Mouse (Mus musculus) midbrain, embryonic 15.5 days (tissue): ENCODE data around the gene 5730522E02Rik. TPM values are rescaled to one million over a fixed set of nuclear protein-coding genes. Genes with fewer than 3 reads are reported as not detected.

Experiments used
- ATAC-seq: fragments of 200-750 bp; cut with Nextera tagmentation; replicated peaks from 2 replicates; pipeline ENCODE4 v1.8.0; 2017; ENCODE audit warnings: moderate TSS enrichment
- H3K27ac ChIP-seq: fragments of 300-500 bp; sonication (generic); 2 replicates; pipeline ENCODE4 v1.5.1; 2015; ENCODE audit warnings: mild to moderate bottlenecking, inconsistent platforms
- H3K27me3 ChIP-seq: fragments of 300-500 bp; sonication (generic); replicated peaks from 2 replicates; pipeline ENCODE4 v1.6.1; 2015; ENCODE audit warnings: inconsistent platforms
- H3K36me3 ChIP-seq: fragments of 300-500 bp; sonication (generic); replicated peaks from 2 replicates; pipeline ENCODE4 v1.6.1; 2015; ENCODE audit warnings: inconsistent platforms
- H3K4me1 ChIP-seq: fragments of 300-500 bp; sonication (generic); 2 replicates; pipeline ENCODE4 v1.6.1; 2015; ENCODE audit warnings: inconsistent platforms
- H3K4me2 ChIP-seq: fragments of 300-500 bp; sonication (generic); 2 replicates; pipeline ENCODE4 v1.6.1; 2015; ENCODE audit warnings: inconsistent platforms, mild to moderate bottlenecking, moderate library complexity
- H3K4me3 ChIP-seq: fragments of 300-500 bp; sonication (generic); 2 replicates; pipeline ENCODE4 v1.5.1; 2015; ENCODE audit warnings: mild to moderate bottlenecking, inconsistent platforms
- H3K9ac ChIP-seq: fragments of 300-500 bp; sonication (generic); 2 replicates; pipeline ENCODE4 v1.6.1; 2015; ENCODE audit warnings: mild to moderate bottlenecking, inconsistent platforms
- H3K9me3 ChIP-seq: fragments of 300-500 bp; sonication (generic); 2 replicates; pipeline ENCODE4 v1.6.1; 2016; ENCODE audit warnings: inconsistent platforms
- WGBS: fragments of 180-500 bp; shearing (Covaris S2); methylation state at CpG from one replicate; pipeline ENCODE4 v1.1.7; 2015; ENCODE audit warnings: mixed read lengths; 5-methylcytosine and 5-hydroxymethylcytosine counted together
- microRNA-seq: library from miRNA; unstranded; fragments of <30 nt; microRNA quantifications from one replicate; pipeline ENCODE4, GENCODE M21; 2016
- polyA plus RNA-seq: library from polyadenylated mRNA; unstranded; fragments of >200 nt; fragmentation: Nextera tagmentation; extraction: Ambion mirVana; gene quantifications from 2 replicates; pipeline ENCODE4 v1.2.1, GENCODE M21; 2015

5730522E02Rik gene
- polyA plus RNA-seq, 1 experiment from 2014 or later = 16.8 TPM

DNA sequence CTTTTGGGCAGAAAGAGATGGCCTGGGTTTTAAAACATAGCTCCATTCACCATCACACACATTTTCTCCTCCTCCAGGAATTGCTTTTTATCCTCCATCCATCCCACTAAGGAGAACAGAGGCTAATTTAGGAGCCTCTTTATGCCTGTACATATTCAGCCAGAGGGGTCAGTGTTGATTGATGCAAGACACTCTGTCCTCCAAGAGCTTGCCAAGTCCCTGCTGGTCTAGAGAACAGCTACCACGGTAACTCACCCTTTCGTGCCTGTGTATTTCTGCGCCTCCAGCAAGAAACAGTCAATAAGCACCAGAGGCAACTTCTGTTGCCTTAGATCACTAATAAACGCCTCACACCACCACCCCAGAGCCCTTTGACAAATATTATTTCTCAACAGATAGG lies 620.3 kb downstream of the 5730522E02Rik start:
- H3K27ac ChIP-seq = no peak overlapping the region
- H3K4me1 ChIP-seq = peaks cover 4% of the 10 kb centered on the region
- no peaks in the 10 kb centered on the region for H3K27me3 ChIP-seq
- H3K4me3 ChIP-seq = no peak overlapping the region
- no peak overlapping the region for H3K9ac ChIP-seq
- H3K9me3 ChIP-seq = no peaks in the 10 kb centered on the region
- H3K36me3 ChIP-seq = no peaks in the 10 kb centered on the region
- no peak for ATAC-seq
- H3K4me2 ChIP-seq = no peak overlapping the region
- 56% methylated on average over 4 of the region's 4 CpGs for WGBS

DNA sequence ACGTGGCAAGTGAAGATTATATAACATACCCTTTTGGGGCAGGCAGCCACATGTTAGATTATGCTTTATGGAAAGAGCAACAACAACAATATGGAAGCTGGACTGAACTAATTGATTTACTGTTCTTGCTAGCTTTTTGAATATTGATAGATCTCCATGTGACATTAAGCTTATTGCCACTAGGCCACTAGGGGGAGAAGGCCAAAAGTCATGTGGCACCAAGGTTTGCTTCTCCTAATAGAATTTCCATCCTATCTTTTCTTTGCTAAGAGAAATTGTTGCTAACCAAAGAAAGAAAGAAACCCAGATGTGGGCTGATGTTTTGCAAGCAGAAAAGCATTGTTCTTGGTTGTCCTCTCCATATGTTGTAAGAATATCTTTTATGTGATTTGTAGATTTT lies 621.1 kb downstream of the 5730522E02Rik start:
- Histone ChIP-seq H3K4me2 (no peak overlapping the region), H3K27ac (no peak overlapping the region), H3K27me3 (no peaks in the 10 kb centered on the region), H3K4me1 (peaks cover 4% of the 10 kb centered on the region), H3K9me3 (no peaks in the 10 kb centered on the region), H3K4me3 (no peak overlapping the region), H3K36me3 (no peaks in the 10 kb centered on the region), H3K9ac (no peak overlapping the region)
- no peak for ATAC-seq
- 63% methylated on average over 1 of the region's 1 CpGs for WGBS

DNA sequence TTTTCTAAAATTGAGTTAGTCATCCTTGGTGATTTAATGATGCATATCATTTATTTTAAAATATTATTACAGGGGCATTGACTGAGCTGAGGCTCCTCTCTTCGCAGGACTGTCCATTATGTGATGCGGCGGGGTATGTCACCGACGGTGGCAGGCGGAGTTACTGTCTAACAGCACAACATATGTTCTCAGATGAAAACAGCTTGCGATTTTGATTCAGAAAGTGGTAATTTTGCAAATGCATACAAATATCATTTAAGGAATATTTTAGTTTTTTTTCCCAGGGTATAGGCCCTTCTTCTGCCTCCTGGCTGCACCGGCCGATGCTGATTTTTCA lies 636.5 kb downstream of the 5730522E02Rik start:
- no peak overlapping the region for H3K27ac ChIP-seq
- no peak overlapping the region for H3K4me3 ChIP-seq
- no peaks in the 10 kb centered on the region for H3K27me3 ChIP-seq
- ATAC-seq = peak; percentile 74; the same call in 1 of the 2 replicates
- no peaks in the 10 kb centered on the region for H3K36me3 ChIP-seq
- H3K9ac ChIP-seq = no peak overlapping the region
- no peaks in the 10 kb centered on the region for H3K4me1 ChIP-seq
- H3K4me2 ChIP-seq = no peak overlapping the region
- WGBS = 78% methylated on average over 9 of the region's 9 CpGs
- H3K9me3 ChIP-seq = no peaks in the 10 kb centered on the region

DNA sequence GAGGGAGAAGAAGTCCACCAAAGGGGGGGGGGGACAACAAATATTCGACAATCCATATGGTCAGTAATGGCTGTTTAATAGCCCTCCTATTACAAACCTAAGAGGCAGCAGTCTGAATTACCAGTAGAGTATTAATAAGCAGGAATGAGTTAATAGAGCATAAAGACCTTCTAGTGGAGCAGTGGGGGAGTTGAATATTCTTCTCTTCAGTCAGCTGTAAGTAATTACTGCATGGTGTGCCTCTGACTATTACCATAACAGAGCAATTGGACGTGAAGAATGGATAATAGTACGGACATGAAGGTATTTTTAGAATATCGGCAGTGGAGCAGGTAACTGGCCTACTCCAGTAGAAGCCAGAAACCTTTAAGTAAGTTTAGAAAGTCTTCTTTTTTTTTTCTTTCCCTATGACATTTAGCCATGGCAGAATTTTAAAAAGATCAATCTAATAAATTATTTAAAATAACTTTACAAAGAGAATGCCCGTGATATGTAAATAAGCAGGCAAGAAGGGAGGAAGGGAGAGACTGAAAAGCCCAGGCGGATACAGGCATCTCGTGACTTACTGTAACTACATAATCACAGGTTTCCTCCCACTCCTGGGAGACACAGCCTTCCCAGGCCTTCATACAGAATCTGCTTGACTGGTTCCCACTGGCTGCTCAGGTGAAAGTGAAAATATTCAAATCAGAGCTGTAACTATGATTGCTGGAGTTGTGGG lies 637.0 kb downstream of the 5730522E02Rik start:
- Histone ChIP-seq H3K27ac (no peak overlapping the region), H3K9ac (no peak overlapping the region), H3K27me3 (no peaks in the 10 kb centered on the region), H3K4me1 (no peaks in the 10 kb centered on the region), H3K36me3 (no peaks in the 10 kb centered on the region), H3K4me3 (no peak overlapping the region), H3K9me3 (no peaks in the 10 kb centered on the region), H3K4me2 (no peak overlapping the region)
- WGBS = 54% methylated on average over 7 of the region's 7 CpGs
- ATAC-seq = peak; percentile 58; the same call in 1 of the 2 replicates

DNA sequence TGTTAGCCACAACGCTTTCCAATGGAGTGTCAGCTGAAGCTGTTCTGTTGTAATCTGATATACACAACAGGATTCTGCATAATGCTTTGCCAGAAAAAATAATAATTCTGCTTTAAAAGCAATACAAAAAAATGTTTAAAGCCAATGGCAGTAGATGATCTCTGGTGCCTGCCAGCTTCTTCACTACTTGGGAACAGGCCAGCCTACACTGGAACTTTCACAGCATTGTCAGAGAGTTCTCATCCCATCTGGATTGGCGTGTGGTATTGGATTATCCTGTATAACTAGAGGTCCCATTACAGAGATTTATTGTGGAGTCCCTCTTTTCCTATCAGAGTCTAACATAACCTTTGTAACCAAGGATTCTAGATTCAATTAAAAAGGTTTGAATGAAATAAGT lies 639.2 kb downstream of the 5730522E02Rik start:
- Histone ChIP-seq H3K27ac (no peak overlapping the region), H3K9me3 (no peaks in the 10 kb centered on the region), H3K4me1 (no peaks in the 10 kb centered on the region), H3K4me2 (no peak overlapping the region), H3K4me3 (no peak overlapping the region), H3K9ac (no peak overlapping the region), H3K36me3 (no peaks in the 10 kb centered on the region), H3K27me3 (no peaks in the 10 kb centered on the region)
- ATAC-seq = no peak
- WGBS = 79% methylated on average over 2 of the region's 2 CpGs

Small RNAs within 50 kb of the gene (microRNA-seq; reads per million reads assigned to microRNA genes)
- not detected for gene Mir6372

Other genes with a start within 250 kb of the 5730522E02Rik start
- gene Fancl, start 175.4 kb upstream of the 5730522E02Rik start, polyA plus RNA-seq = 12.9 and 13.0 TPM in 2 replicates